Mouse (Mus musculus) kidney, adult 2 months (tissue): ENCODE data around the gene Stard13. TPM values are rescaled to one million over a fixed set of nuclear protein-coding genes. Genes with fewer than 3 reads are reported as not detected.

Experiments used
- DNase-seq: peaks from one replicate; pipeline ENCODE4 v3.0.0; 2021
- H3K27ac ChIP-seq: fragments of 200-500 bp; 2 replicates; pipeline ENCODE4 v1.5.1; 2012; ENCODE audit warnings: low read depth, low read length, control low read depth, inconsistent platforms; ENCODE audit not compliant: insufficient read depth
- H3K27me3 ChIP-seq: fragments of 200-500 bp; replicated peaks from 2 replicates; pipeline ENCODE4 v1.6.1; 2012; ENCODE audit warnings: mild to moderate bottlenecking, moderate library complexity, low read length, inconsistent platforms; ENCODE audit not compliant: control insufficient read depth, insufficient read depth
- H3K36me3 ChIP-seq: fragments of 200-500 bp; 2 replicates; pipeline ENCODE4 v1.6.1; 2012; ENCODE audit warnings: mild to moderate bottlenecking, moderate library complexity, low read length, inconsistent platforms; ENCODE audit not compliant: control insufficient read depth, insufficient read depth
- H3K4me1 ChIP-seq: fragments of 200-500 bp; 2 replicates; pipeline ENCODE4 v1.6.1; 2011; ENCODE audit warnings: low read length; ENCODE audit not compliant: control insufficient read depth, insufficient read depth
- H3K4me3 ChIP-seq: fragments of 200-500 bp; 2 replicates; pipeline ENCODE4 v1.5.1; 2011; ENCODE audit warnings: mild to moderate bottlenecking, low read depth, low read length, control low read depth; ENCODE audit not compliant: insufficient read depth
- CTCF ChIP-seq: fragments of 200-500 bp; conservative IDR thresholded peaks from 2 replicates; pipeline ENCODE4 v1.5.1; 2011; ENCODE audit warnings: low read depth, mild to moderate bottlenecking, control low read depth, low read length, moderate library complexity, mixed read lengths; ENCODE audit not compliant: insufficient read depth, insufficient read length
- POLR2A ChIP-seq: fragments of 200-500 bp; IDR thresholded peaks from one replicate; pipeline ENCODE4 v1.6.1; 2011; ENCODE audit warnings: low read depth, low read length, control low read depth
- WGBS: fragments of 180-500 bp; shearing (Covaris S2); methylation state at CpG from one replicate; pipeline ENCODE4 v1.1.7; 2018; 5-methylcytosine and 5-hydroxymethylcytosine counted together
- polyA plus RNA-seq: library from polyadenylated mRNA; depleted of rRNA; stranded (reverse); fragments of >200 nt; gene quantifications from 2 replicates; pipeline ENCODE4 v1.2.3, GENCODE M21; 2012

Stard13 gene
- polyA plus RNA-seq, 1 experiment: 7.3 TPM

GRCm38 (mm10) chr5:151245571-151245970 is 11.9 kb upstream of the Stard13 start:
- H3K27me3 ChIP-seq: no peaks in the 10 kb centered on the region
- TF ChIP-seq CTCF: no peak
- TF ChIP-seq POLR2A: no peak
- H3K4me1 ChIP-seq: no peaks in the 10 kb centered on the region
- 88% methylated on average over 5 of the region's 5 CpGs for WGBS
- H3K36me3 ChIP-seq: no peaks in the 10 kb centered on the region
- no peak for DNase-seq
- H3K27ac ChIP-seq: no peak overlapping the region
- no peak overlapping the region for H3K4me3 ChIP-seq

GRCm38 (mm10) chr5:151238730-151239129 is 5.1 kb upstream of the Stard13 start:
- no peaks in the 10 kb centered on the region for H3K27me3 ChIP-seq
- H3K4me1 ChIP-seq: no peaks in the 10 kb centered on the region
- TF ChIP-seq CTCF (no peak), POLR2A (no peak)
- no peaks in the 10 kb centered on the region for H3K36me3 ChIP-seq
- H3K27ac ChIP-seq: no peak overlapping the region
- 78% methylated on average over 9 of the region's 9 CpGs for WGBS
- no peak overlapping the region for H3K4me3 ChIP-seq
- no peak for DNase-seq

- Histone ChIP-seq H3K27me3 (no peaks in the 10 kb centered on the region), H3K4me3 (no peak overlapping the region), H3K4me1 (0 out of 2 replicates have a peak, but pooled peaks cover 3% of the 10 kb centered on the region), H3K36me3 (no peaks in the 10 kb centered on the region), H3K27ac (no peak overlapping the region)
- no peak for DNase-seq
- 66% methylated on average over 5 of the region's 5 CpGs for WGBS
- TF ChIP-seq CTCF (no peak), POLR2A (no peak)
Observed at GRCm38 (mm10) chr5:151236411-151236810, 2.8 kb upstream of the Stard13 start.

- H3K36me3 ChIP-seq: no peaks in the 10 kb centered on the region
- H3K4me1 ChIP-seq: 0 out of 2 replicates have a peak, but pooled peaks cover 3% of the 10 kb centered on the region
- H3K27ac ChIP-seq: peak overlapping the region; percentile 18
- no peak for TF ChIP-seq CTCF
- TF ChIP-seq POLR2A: no peak
- no peak for DNase-seq
- H3K4me3 ChIP-seq: peak overlapping the region; percentile 60
- WGBS: 32% methylated on average over 10 of the region's 13 CpGs
- H3K27me3 ChIP-seq: no peaks in the 10 kb centered on the region
Observed at GRCm38 (mm10) chr5:151232576-151233299, 898 bp downstream of the Stard13 start.

GRCm38 (mm10) chr5:151231861-151232260 is 1.8 kb downstream of the Stard13 start:
- H3K27ac ChIP-seq: 0 out of 2 replicates have a peak overlapping the region, but pooled peaks have one; percentile 28
- H3K4me3 ChIP-seq: no peak overlapping the region
- 0 out of 2 replicates have a peak, but pooled peaks cover 3% of the 10 kb centered on the region for H3K4me1 ChIP-seq

GRCm38 (mm10) chr5:151231411-151231810 is 2.2 kb downstream of the Stard13 start:
- Histone ChIP-seq H3K27me3 (no peaks in the 10 kb centered on the region), H3K4me3 (no peak overlapping the region), H3K36me3 (no peaks in the 10 kb centered on the region), H3K4me1 (0 out of 2 replicates have a peak, but pooled peaks cover 3% of the 10 kb centered on the region), H3K27ac (no peak overlapping the region)
- WGBS: 55% methylated on average over 4 of the region's 4 CpGs
- peak; percentile 75 for DNase-seq
- TF ChIP-seq POLR2A: no peak
- TF ChIP-seq CTCF: no peak

More at GRCm38 (mm10) chr5:151231861-151232260, 1.8 kb downstream of the Stard13 start:
- Histone ChIP-seq H3K36me3 (no peaks in the 10 kb centered on the region), H3K27me3 (no peaks in the 10 kb centered on the region)
- DNase-seq: peak; percentile 17
- WGBS: 85% methylated on average over 7 of the region's 7 CpGs
- TF ChIP-seq POLR2A: no peak
- no peak for TF ChIP-seq CTCF

- no peaks in the 10 kb centered on the region for H3K27me3 ChIP-seq
- H3K4me1 ChIP-seq: 0 out of 2 replicates have a peak, but pooled peaks cover 3% of the 10 kb centered on the region
- H3K4me3 ChIP-seq: no peak overlapping the region
- WGBS: 96% methylated on average over 4 of the region's 4 CpGs
- no peaks in the 10 kb centered on the region for H3K36me3 ChIP-seq
- H3K27ac ChIP-seq: no peak overlapping the region
- DNase-seq: no peak
- TF ChIP-seq POLR2A (no peak), CTCF (no peak)
Observed at GRCm38 (mm10) chr5:151230427-151230826, 3.2 kb downstream of the Stard13 start.
